Mouse (Mus musculus) liver, adult 2 months (tissue): ENCODE data around the gene Tgfbrap1. TPM values are rescaled to one million over a fixed set of nuclear protein-coding genes. Genes with fewer than 3 reads are reported as not detected.
A peak's percentile ranks its signal among the peaks of the same experiment; 100 is the strongest.
"Not testable (repeated sequence)": the region's sequence is repeated elsewhere in the genome, so short reads cannot be mapped to it uniquely, and the experiment has no call there.

ENCODE experiments used
- DNase-seq: peaks from one replicate; pipeline ENCODE4 v3.0.0-alpha.2; 2011; ENCODE audit warnings: low read depth, low spot score; ENCODE audit errors: extremely low read depth
- H3K27ac ChIP-seq: fragments of 200-500 bp; replicated peaks from 2 replicates; pipeline ENCODE4 v1.5.1; 2012; ENCODE audit warnings: low read depth, mild to moderate bottlenecking, control low read depth, inconsistent platforms, low read length; ENCODE audit not compliant: insufficient read depth
- H3K27me3 ChIP-seq: fragments of 200-500 bp; 2 replicates; pipeline ENCODE4 v1.6.1; 2012; ENCODE audit warnings: mild to moderate bottlenecking, moderate library complexity, low read length, inconsistent platforms; ENCODE audit not compliant: control insufficient read depth, insufficient read depth
- H3K36me3 ChIP-seq: fragments of 200-500 bp; 2 replicates; pipeline ENCODE4 v1.6.1; 2012; ENCODE audit warnings: low read length, inconsistent platforms; ENCODE audit not compliant: control insufficient read depth, insufficient read depth
- H3K4me1 ChIP-seq: fragments of 200-500 bp; 2 replicates; pipeline ENCODE4 v1.6.1; 2011; ENCODE audit warnings: low read length; ENCODE audit not compliant: control insufficient read depth, insufficient read depth
- H3K4me3 ChIP-seq: fragments of 200-500 bp; 2 replicates; pipeline ENCODE4 v1.5.1; 2011; ENCODE audit warnings: low read depth, mild to moderate bottlenecking, control low read depth, low read length, moderate library complexity; ENCODE audit not compliant: insufficient read depth
- H3K79me2 ChIP-seq: fragments of 200-500 bp; 2 replicates; pipeline ENCODE4 v1.6.1; 2012; ENCODE audit warnings: inconsistent platforms, mild to moderate bottlenecking, low read length, moderate library complexity; ENCODE audit not compliant: control insufficient read depth, insufficient read depth
- H3K9ac ChIP-seq: fragments of 200-500 bp; 2 replicates; pipeline ENCODE4 v1.6.1; 2012; ENCODE audit warnings: low read depth, mild to moderate bottlenecking, control low read depth, inconsistent platforms, low read length
- CTCF ChIP-seq: fragments of 200-500 bp; IDR thresholded peaks from 2 replicates; pipeline ENCODE4 v1.5.1; 2011; ENCODE audit warnings: low read depth, low read length, control low read depth
- POLR2A ChIP-seq: fragments of 200-500 bp; IDR thresholded peaks from 2 replicates; pipeline ENCODE4 v1.6.1; 2011; ENCODE audit warnings: low read length, control low read depth; ENCODE audit not compliant: insufficient read depth; ENCODE audit errors: extremely low read depth
- WGBS: fragments of 180-500 bp; shearing (Covaris S2); methylation state at CpG from one replicate; pipeline ENCODE4 v1.1.7; 2018; 5-methylcytosine and 5-hydroxymethylcytosine counted together
- polyA plus RNA-seq: library from polyadenylated mRNA; depleted of rRNA; stranded (reverse); fragments of >200 nt; gene quantifications from 2 replicates; pipeline ENCODE4 v1.2.3, GENCODE M21; 2012
- total RNA-seq: library from RNA; depleted of rRNA; stranded (reverse); fragments of >200 nt; gene quantifications from 2 replicates; pipeline ENCODE4 v1.2.3, GENCODE M21; 2014

The Tgfbrap1 gene
- total and polyA plus RNA-seq, 2 experiments, result 11.0 to 17.2 TPM

GRCm38 (mm10) chr1:43143284-43143683 is 44.8 kb upstream of the Tgfbrap1 start:
- Histone ChIP-seq H3K27me3 (no peaks in the 10 kb centered on the region), H3K27ac (no peak overlapping the region), H3K4me1 (no peaks in the 10 kb centered on the region), H3K79me2 (no peaks in the 10 kb centered on the region), H3K36me3 (no peaks in the 10 kb centered on the region), H3K9ac (no peak overlapping the region), H3K4me3 (no peak overlapping the region)
- DNase-seq, result no peak
- TF ChIP-seq POLR2A, result no peak
- TF ChIP-seq CTCF, result no peak
- WGBS, result 84% methylated on average over 4 of the region's 4 CpGs

- no peaks in the 10 kb centered on the region for H3K27me3 ChIP-seq
- no peak overlapping the region for H3K27ac ChIP-seq
- no peak overlapping the region for H3K9ac ChIP-seq
- DNase-seq, result no peak
- H3K4me1 ChIP-seq, result no peaks in the 10 kb centered on the region
- TF ChIP-seq POLR2A, result no peak
- TF ChIP-seq CTCF, result no peak
- WGBS, result 90% methylated on average over 6 of the region's 6 CpGs
- H3K4me3 ChIP-seq, result no peak overlapping the region
- H3K36me3 ChIP-seq, result no peaks in the 10 kb centered on the region
- no peaks in the 10 kb centered on the region for H3K79me2 ChIP-seq
Measured at GRCm38 (mm10) chr1:43142849-43143248, 44.4 kb upstream of the Tgfbrap1 start.

DNA sequence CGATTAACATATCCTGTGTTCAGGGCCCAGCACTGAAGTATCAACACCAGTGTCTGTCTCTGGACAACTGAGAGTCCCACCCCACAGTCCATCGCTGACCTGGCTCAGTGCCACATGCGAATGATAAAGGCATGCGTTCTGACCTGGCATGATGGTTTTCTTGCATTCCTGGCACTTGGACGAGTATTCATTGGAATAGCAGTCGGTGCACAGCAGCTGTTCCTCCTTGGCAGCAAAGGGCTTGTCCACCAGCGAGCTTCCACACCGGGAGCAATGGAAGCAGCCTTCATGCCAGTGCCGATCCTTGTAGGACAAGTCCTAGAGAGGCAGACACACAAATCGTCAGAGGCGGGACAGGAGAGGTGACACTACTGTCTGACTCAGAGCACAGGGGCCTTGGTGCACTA is 43.1 kb upstream of the Tgfbrap1 start:
- Histone ChIP-seq H3K79me2 (no peaks in the 10 kb centered on the region), H3K27ac (no peak overlapping the region), H3K4me1 (no peaks in the 10 kb centered on the region), H3K4me3 (no peak overlapping the region), H3K9ac (no peak overlapping the region), H3K27me3 (no peaks in the 10 kb centered on the region), H3K36me3 (no peaks in the 10 kb centered on the region)
- no peak for DNase-seq
- TF ChIP-seq POLR2A (no peak), CTCF (no peak)
- WGBS, result 79% methylated on average over 11 of the region's 11 CpGs

- TF ChIP-seq CTCF, result peak; percentile 92
- no peak for TF ChIP-seq POLR2A
- 53% methylated on average over 8 of the region's 8 CpGs for WGBS
- Histone ChIP-seq H3K36me3 (no peaks in the 10 kb centered on the region), H3K4me3 (no peak overlapping the region), H3K79me2 (no peaks in the 10 kb centered on the region), H3K27ac (no peak overlapping the region), H3K4me1 (no peaks in the 10 kb centered on the region), H3K27me3 (no peaks in the 10 kb centered on the region), H3K9ac (no peak overlapping the region)
- DNase-seq, result peak; percentile 65
Measured at GRCm38 (mm10) chr1:43139587-43140266, 41.3 kb upstream of the Tgfbrap1 start.

DNA sequence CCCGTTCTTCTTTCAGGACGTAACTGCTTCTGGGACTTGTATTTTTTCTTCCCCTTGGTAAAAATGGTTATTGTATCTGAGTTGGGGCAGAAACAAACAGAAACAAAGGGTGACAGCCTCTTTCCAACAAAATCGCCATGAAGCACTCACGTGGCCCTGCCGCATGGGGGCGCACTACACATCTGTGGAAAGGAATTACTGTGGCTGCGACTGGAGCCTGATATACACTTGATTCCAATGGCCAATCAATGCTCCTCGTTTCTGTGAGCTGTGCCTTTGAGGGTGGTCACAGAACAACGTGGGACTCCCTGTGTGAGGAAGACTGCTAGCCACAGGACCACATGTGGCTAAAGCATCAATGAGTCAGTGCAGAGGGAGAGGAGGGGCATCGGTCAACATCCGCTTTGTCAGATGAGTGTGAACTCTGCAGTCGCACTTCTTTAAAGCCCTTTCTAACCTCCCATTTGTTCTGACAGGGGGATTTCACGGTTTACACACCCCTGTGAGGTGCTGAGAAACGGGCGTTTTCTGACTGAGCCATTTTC is 39.9 kb upstream of the Tgfbrap1 start:
- no peak overlapping the region for H3K9ac ChIP-seq

DNA sequence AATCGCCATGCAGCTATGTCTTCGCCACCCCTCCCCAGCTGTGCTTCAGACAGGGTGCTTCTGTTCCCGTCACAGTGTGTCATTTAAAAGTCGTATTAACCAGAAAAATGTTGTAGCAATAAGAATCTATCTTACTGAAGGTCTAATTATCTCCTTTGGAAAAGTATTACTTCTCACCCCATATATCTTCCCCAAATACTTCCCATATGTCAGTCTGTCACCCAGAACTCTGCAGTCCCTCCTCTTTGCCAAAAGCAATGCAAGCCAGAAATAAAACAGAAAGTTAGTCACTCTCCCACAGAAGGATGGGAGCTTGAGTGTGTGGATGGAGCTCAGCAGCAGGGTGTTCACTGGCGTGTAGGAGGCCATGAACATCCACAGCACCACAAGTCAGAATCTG is 38.9 kb upstream of the Tgfbrap1 start:
- Histone ChIP-seq H3K4me1 (no peaks in the 10 kb centered on the region), H3K9ac (no peak overlapping the region), H3K4me3 (no peak overlapping the region), H3K79me2 (no peaks in the 10 kb centered on the region), H3K27me3 (no peaks in the 10 kb centered on the region), H3K36me3 (no peaks in the 10 kb centered on the region), H3K27ac (no peak overlapping the region)
- 86% methylated on average over 5 of the region's 5 CpGs for WGBS
- no peak for TF ChIP-seq CTCF
- TF ChIP-seq POLR2A, result no peak
- no peak for DNase-seq

More for the DNA sequence above, 39.9 kb upstream of the Tgfbrap1 start:
- no peaks in the 10 kb centered on the region for H3K36me3 ChIP-seq
- WGBS, result 71% methylated on average over 15 of the region's 15 CpGs
- H3K27ac ChIP-seq, result no peak overlapping the region
- no peak for DNase-seq
- H3K79me2 ChIP-seq, result no peaks in the 10 kb centered on the region
- no peaks in the 10 kb centered on the region for H3K4me1 ChIP-seq
- TF ChIP-seq POLR2A (no peak), CTCF (peak; percentile 65)
- no peaks in the 10 kb centered on the region for H3K27me3 ChIP-seq
- no peak overlapping the region for H3K4me3 ChIP-seq

DNA sequence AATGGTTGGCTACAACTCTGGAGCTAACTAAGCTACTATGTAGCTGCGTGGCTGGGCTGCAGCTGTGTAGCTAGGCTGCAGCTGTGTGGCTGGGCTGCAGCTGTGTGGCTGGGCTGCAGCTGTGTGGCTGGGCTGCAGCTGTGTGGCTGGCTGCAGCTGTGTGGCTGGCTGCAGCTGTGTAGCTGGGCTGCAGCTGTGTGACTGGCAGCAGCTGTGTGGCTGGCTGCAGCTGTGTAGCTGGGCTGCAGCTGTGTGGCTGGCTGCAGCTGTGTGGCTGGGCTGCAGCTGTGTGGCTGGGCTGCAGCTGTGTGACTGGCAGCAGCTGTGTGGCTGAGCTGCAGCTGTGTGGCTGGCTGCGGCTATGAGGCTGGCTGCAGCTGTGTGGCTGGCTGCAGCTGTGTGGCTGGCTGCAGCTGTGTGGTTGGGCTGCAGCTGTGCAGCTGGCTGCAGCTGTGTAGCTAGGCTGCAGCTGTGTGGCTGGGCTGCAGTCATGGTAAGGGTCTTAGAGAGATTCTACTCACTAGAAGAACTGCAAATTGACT is 38.1 kb upstream of the Tgfbrap1 start:
- not testable (repeated sequence) for H3K27me3 ChIP-seq, H3K4me1 ChIP-seq, H3K27ac ChIP-seq, DNase-seq, H3K4me3 ChIP-seq, H3K79me2 ChIP-seq, H3K9ac ChIP-seq, H3K36me3 ChIP-seq
- 84% methylated on average over 2 of the region's 2 CpGs for WGBS
